Mouse (Mus musculus): ENCODE measurements around the gene Ddhd1.

- TF ChIP-seq GATA1 (IDR thresholded peaks at IDR 0.05; ENCODE audit: borderline replicate concordance, low read length) (no peak), FLI1 (IDR thresholded peaks at IDR 0.05; ENCODE audit: low read length) (no peak)
Observed at GRCm38 (mm10) chr14:45630544-45630943, 27.4 kb downstream of the Ddhd1 start.
